Mouse (Mus musculus): ENCODE measurements around the gene Dnm3. TPM values are rescaled to one million over a fixed set of nuclear protein-coding genes. Genes with fewer than 3 reads are reported as not detected.

Gene Dnm3
- total RNA-seq, 1 experiment from 2014 or later = not detected

DNA sequence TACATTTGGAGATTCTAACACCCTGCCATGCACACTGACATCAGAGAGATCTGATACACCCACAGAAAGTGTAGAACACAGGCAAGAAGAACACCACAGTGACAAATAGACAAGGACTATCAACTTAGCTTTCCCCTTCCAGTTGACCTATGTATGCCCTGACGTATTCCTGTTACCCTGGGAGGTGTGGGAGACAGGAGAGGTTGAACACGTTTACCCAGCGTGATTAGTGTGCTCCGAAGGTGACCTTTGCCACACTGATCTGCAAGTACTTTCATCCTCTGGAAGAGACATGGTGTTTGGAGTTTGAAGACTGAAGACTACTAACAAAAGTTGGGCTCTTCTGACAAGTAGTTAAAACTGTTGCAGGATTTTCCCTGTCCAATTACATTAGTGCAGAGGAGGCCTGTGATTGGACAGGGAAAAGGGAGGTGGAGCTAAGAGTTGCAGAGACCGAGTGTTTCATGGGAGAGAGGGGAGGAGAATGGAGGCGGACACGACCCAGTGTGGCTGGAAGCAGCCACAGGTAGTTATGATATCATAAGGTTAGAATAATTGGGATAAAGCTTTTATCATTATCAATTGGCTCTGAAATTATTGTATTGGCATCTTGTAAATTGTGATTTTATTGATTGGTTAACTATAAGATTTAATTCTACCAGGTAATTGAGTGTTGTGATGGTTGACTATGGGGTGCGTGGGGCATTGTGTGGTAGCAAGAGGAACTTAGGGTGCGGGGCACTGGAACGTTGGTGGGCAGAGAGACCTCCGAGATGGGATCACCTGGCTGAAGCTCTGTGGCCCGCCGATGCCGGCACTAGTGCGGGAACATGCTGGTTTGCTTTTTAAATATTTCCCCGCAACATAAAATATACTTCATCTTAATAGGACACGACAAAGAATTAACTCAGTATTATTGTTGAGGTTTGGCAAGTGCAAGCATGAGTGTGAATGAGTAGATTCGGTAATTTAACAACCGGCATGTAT lies 519.6 kb downstream of the Dnm3 start:
- ATAC-seq (replicated peaks in 1 of 2; ENCODE audit: insufficient read depth in 1 of 2, low FRiP score in 2 of 2, low TSS enrichment in 1 of 2, low read depth in 1 of 2, poor library complexity in 2 of 2, severe bottlenecking in 2 of 2) = no peak

DNA sequence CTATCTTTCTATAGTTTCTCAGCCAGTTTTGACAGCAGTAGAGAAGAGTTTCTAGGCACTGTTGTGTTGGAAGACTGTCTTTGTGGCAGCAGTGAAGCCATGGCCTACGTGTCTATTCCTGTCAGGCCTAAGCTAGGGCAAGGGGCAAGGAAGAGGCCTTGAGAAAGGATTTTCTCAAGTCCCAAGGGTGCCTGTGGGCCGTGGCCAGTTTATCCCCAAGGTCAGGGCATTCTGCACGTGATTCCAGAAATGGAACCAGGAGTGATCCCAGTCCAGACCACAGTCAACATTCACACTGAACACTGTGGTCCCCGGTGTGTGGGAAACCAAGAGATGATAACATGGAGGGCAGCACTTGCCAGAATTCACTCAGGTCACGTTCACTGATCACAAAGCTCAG lies 522.0 kb downstream of the Dnm3 start:
- ATAC-seq (replicated peaks in 1 of 2; ENCODE audit: insufficient read depth in 1 of 2, low FRiP score in 2 of 2, low TSS enrichment in 1 of 2, low read depth in 1 of 2, poor library complexity in 2 of 2, severe bottlenecking in 2 of 2) = no peak

DNA sequence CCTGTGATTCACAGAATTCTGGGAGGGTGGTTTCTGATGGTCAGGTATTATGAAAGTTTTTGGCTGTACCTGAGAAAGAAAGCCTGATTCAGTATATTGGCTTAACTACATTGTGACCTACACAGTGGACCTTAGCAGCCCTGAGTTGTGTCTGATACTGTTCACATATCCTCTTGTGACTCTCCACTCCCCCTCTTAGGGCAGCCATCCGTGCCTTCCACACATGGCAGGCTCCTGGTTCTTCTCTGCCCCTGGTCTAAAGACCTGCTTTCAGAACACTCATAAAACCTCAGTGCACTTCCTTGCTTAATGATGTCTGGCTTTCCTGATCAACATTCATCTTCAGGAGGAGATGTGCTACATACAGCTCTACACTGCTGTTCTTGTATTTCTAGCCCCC lies 525.2 kb downstream of the Dnm3 start:
- no peak for ATAC-seq (replicated peaks in 1 of 2; ENCODE audit: insufficient read depth in 1 of 2, low FRiP score in 2 of 2, low TSS enrichment in 1 of 2, low read depth in 1 of 2, poor library complexity in 2 of 2, severe bottlenecking in 2 of 2)

DNA sequence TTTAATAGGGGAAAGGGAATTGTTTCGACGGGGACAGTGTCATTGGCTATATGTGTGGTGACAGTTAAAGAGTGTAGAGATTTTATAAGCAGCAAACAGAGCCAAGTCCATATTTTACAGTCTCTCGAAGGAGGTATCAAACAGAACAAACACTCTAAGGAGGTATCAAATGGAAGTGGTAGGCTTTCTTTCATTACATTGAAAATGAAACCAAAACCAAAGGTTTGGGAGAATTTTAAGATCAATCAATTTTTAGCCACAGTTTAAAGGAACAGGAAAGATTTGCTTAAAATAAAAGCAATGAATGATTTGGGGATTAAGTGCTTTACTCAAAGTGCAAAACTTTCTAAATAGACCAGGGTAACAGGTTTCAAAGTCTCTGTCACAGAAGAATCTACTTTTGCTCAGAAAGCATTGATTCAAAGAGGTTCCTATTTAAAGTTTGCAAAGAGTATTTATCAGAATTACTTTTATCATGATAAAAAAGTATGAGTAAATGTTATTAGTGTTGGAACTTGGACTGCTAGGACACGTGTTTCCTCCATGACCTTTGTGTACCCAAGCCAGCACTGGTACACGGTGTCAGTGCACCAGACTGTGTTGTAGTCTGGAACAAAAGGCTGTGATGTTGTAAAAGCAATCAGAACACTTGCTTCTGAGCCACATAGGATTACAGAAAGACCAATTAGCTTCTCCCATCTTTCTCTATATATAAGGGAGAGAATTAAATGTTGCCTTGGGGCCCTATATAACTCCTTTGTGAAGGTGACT lies 526.6 kb downstream of the Dnm3 start:
- ATAC-seq (replicated peaks in 1 of 2; ENCODE audit: insufficient read depth in 1 of 2, low FRiP score in 2 of 2, low TSS enrichment in 1 of 2, low read depth in 1 of 2, poor library complexity in 2 of 2, severe bottlenecking in 2 of 2) = no peak

DNA sequence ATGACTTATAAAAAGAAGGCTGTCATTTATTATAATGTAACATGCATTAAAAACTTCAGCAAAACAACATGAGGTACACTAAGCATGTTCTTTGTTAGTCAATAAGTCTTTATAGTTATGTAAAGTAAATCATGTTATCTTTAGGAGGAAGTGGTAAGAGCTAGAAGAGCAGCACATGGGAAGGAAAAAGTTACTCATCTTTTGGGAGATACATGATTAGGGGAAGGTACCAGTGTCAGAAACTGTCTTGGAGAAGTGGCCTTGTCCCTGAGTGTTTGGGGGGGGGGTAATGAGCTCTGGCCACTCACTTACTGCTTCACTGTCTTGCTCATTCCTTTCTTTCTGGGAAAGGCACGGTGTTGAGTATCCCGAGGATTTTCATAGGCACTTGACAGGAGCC lies 535.8 kb downstream of the Dnm3 start:
- no peak for ATAC-seq (replicated peaks in 1 of 2; ENCODE audit: insufficient read depth in 1 of 2, low FRiP score in 2 of 2, low TSS enrichment in 1 of 2, low read depth in 1 of 2, poor library complexity in 2 of 2, severe bottlenecking in 2 of 2)

Other genes starting within 250 kb of the Dnm3 start
- gene Mettl13, start 70.5 kb upstream of the Dnm3 start, total RNA-seq (2017) = 16.9 and 18.9 TPM in 2 replicates
- gene Vamp4, start 92.5 kb upstream of the Dnm3 start, total RNA-seq (2017) = 24.1 and 24.7 TPM in 2 replicates
- not detected in 2 replicates for gene Myoc, start 161.1 kb upstream of the Dnm3 start, total RNA-seq (2017)
- not detected in 2 replicates for gene Myocos, start 180.2 kb upstream of the Dnm3 start, total RNA-seq (2017)

Data from hematopoietic stem cell, adult 5-6 weeks (primary cell).